Mouse (Mus musculus): ENCODE results near the gene Fancc. TPM values are rescaled to one million over a fixed set of nuclear protein-coding genes. Genes with fewer than 3 reads are reported as not detected.

Fancc gene
- total RNA-seq, 1 experiment from 2014 or later = 18.2 TPM

DNA sequence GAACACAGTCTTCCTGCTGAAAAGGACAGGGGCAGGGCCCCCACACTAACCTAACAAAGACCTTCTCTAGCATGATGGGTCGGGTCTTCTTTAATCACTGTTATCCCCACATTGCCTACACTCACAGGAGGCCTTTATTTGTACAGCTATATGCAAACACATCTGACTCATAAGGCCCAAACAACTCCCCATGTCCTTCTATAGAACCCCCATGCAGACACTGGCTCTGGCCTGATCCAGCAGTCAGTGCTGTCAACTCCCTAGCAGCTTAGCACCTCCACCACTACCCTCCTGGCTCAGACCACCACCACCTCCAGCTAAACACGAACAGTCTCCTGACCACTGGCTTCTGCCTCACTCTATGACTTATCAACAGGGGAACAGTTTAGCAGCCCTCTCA, 149.4 kb downstream of the Fancc start:
- DNase-seq = no peak

GRCm38 (mm10) chr13:63345476-63346225, 151.4 kb downstream of the Fancc start:
- DNase-seq = no peak

DNA sequence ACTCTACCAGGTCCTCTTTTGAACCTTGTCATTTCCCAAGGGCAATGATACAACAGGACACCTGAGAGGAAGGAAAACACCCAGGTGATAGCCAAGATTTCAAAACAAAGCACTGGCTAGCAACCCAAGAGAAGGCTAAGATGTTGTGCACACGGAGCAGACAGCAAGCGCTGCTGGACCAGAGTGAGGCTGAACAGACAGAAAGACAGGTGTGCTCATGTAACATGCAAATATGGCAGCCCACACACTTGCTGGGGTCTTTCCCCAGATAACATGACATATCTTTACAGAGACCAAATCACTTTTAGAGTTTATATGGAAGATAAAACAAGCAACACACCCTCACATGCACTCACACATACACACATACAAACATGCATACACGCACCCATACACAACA, 152.6 kb downstream of the Fancc start:
- no peak for DNase-seq

GRCm38 (mm10) chr13:63342781-63343180, 154.3 kb downstream of the Fancc start:
- DNase-seq = no peak

DNA sequence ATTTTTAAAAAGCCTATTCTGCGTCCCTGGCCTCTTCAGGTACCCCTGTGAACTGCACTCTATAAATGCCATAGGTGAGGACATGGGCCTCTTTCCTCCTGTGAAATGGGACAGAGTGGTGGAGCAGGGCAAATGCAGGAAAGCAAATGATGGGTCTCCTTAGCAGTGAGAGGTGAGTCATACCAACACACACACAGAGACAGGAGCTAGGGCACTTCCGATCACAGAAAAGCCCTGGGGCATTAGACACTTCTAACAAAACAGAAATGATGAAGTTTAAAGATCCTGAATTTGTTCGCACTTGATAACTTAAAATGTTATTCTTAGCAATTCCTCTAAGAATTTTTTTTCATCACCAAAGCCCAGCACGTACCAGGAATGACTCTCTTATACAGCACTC, 157.1 kb downstream of the Fancc start:
- no peak for DNase-seq

GRCm38 (mm10) chr13:63337239-63337960, 159.7 kb downstream of the Fancc start:
- no peak for DNase-seq

GRCm38 (mm10) chr13:63336335-63336734, 160.7 kb downstream of the Fancc start:
- DNase-seq = no peak

DNA sequence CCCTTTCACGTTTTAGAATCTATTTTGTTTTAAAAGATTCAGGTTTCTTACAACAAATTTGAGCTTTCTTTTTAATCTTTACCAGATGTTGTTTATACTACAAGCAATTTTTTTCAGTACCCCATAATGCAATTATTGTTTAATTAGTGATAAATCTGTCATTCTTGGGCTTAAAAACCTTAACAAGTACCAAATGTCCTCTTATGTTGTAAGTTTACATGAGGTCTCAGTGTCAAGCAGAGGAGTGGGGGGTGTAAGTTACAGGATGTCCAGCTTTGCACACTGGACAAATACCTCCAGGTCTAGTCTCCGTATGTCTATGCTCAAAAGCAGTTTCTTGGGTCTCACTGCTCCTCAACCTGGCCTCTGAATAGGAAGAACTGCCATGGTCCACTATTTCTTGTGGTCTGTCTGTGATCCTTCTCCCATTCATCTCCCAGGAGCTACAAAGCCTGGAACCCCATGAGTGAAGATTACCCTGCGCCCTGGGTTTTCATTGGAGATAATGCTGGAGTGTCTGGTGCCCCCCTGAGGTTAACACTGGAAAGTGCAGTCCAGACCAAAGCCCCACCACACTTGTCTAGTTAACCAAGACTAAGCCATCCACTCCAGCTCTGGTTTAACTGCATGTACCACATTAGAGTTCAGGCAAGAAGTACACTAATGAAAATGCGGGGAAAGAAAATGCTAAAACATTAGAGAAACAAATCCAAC, 161.5 kb downstream of the Fancc start:
- no peak for DNase-seq

GRCm38 (mm10) chr13:63332576-63333300, 164.3 kb downstream of the Fancc start:
- DNase-seq = no peak

GRCm38 (mm10) chr13:63331379-63331778, 165.7 kb downstream of the Fancc start:
- peak; percentile 68 for DNase-seq

- DNase-seq = no peak
Measured at GRCm38 (mm10) chr13:63330236-63330860, 166.7 kb downstream of the Fancc start.

DNA sequence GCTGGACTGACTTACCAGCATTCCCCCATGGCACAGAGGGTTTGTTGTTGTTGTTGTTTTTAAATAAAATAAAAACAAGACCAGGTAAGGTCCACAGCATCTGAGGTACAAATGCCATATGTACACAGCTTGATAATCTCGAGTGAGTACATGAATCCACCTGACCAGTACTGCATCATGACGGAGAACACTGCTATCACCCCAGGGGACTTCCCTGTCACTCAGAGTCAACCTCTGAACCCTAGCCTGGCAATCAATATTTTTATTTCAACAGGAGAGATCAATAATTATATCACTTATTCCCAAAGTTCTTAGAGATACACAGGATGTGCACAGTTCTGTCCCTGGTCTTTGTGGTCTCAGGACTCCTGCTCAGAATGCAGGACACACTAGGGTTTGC, 171.1 kb downstream of the Fancc start:
- DNase-seq = no peak

DNA sequence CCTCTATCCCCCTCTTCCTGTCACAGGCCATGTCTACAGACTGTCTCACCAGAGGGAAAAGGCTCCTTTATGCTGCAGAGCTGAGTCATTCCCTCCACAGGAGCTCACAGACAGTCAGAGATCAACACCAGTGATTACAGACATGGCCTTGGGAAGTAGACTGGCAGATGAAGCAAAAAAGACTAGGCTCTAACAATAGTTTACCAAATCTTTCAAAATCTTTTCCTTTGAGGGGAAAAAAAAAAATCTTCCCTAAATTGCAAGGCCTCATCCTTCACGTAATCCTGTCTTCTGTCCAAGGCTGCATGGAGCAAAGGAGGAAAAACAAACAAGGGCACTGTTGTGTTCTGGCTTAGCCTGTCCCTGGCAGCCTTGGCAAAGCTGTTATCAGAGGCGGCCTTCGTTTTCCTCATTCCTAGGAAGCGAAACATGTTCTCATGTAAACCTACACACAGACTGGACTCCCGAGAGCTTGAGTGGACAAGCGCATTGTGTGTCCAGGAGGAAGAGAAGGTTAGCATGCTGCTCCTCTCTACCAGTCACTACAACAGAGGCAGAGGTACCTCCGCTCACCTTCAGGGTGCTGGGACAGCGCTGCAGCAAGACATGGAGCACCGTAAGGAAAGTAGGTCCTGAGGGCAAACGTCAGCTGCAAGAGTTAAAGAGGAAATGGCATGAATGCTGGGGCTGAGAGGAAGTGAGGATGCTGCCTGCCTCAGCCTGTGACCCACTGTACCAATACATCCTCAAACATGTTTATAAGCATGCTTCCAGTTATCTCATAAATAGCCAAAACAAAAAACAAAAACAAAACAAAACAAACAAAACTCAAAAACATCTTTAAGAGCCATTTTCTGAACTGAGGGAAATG, 171.9 kb downstream of the Fancc start:
- DNase-seq = no peak

- no peak for DNase-seq
Measured at GRCm38 (mm10) chr13:63324311-63324710, 172.8 kb downstream of the Fancc start.

GRCm38 (mm10) chr13:63323286-63324075, 173.6 kb downstream of the Fancc start:
- DNase-seq = no peak

DNA sequence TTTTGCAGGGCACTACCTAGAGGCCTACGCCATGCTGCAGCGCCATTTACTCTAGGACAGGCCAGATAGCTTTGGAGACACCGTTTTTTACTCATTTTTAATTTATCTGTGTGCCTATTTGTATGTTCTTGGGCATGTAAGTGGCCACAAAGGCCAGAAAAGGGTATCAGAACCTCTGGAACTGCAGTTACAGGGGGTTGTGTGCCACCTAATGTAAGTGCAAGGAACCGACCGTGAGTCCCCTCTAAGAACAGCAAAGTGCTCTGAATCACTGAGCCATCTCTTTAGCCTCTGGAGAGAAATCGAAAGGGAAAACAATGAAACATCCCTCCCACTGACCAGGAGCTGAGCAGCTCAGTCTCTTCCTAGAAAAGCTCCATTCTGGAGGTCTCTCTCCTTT, 174.3 kb downstream of the Fancc start:
- no peak for DNase-seq

- no peak for DNase-seq
Measured at GRCm38 (mm10) chr13:63321689-63322088, 175.4 kb downstream of the Fancc start.

DNA sequence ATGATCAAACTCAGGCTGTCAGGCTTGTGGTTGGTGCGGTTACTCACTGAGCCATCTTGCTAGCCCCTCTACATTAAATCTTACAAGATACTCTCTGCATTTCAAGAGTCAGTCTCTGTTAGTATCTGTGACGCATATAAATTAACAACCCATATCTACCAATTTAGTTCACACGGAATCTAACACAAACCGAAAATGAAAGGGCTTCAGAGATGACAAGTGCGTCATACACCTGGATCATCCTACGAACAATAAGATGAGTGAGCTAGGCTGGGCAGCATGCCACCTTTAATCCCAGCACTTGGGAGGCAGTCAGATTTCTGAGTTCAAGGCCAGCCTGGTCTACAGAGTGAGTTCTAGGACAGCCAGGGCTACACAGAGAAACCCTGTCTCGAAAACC, 177.3 kb downstream of the Fancc start:
- DNase-seq = no peak

DNA sequence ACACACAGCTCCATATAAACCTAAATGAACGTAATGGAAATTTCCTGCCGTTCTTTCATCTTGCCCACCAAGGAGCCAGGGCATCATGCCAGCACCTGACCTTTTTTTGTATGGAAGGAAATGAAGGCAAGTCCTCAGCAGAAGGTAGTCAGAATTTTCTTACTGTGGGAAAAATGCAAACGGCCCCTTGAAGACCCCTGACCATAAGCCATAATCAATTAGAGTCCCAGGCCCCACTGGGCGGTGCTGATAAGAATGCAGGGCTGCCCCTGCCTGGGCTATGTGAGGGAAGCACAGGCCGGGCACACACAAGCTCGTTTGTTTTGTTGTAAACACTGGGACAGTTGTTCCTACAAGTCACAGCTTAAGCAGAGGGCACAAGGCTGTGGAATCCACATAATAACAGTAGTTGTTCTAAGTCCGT, 179.4 kb downstream of the Fancc start:
- peak; percentile 65 for DNase-seq

DNA sequence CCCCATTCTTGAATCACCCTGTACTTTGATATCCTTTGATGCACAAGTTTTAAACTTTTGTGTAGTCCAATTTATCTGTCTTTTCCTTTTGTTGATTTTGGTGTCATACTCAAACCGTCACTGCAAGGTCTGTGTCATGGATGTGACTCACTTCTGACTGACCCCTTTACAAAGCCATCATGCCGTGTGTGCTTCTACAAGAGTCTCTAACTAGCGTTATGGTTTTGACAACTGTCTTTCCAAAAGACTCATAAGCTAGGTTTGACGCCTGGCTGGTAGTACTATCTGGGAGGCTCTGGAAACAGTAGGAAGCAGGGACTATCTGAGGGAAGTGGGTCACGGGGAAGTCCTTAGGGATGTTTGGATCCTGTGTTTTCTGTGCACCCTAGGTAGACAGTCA, 180.7 kb downstream of the Fancc start:
- no peak for DNase-seq

Measured in adrenal gland, postnatal 25 days (tissue).